Mouse (Mus musculus) common myeloid progenitor, adult 5-6 weeks (primary cell): ENCODE data around the gene Irgm1. TPM values are rescaled to one million over a fixed set of nuclear protein-coding genes. Genes with fewer than 3 reads are reported as not detected.

ENCODE experiments used
- ATAC-seq: replicated peaks from 2 replicates; pipeline ENCODE4 v1.8.0; 2016; ENCODE audit warnings: low read depth, mild to moderate bottlenecking, moderate TSS enrichment, inconsistent platforms; ENCODE audit not compliant: poor library complexity, severe bottlenecking
- total RNA-seq: library from RNA; stranded (forward); fragments of 200-1000, 187-1606 nt; gene quantifications from 2 replicates; pipeline ENCODE4 v1.2.3, GENCODE M21; 2017

The Irgm1 gene
- total RNA-seq, 1 experiment from 2014 or later: 49.1 TPM

DNA sequence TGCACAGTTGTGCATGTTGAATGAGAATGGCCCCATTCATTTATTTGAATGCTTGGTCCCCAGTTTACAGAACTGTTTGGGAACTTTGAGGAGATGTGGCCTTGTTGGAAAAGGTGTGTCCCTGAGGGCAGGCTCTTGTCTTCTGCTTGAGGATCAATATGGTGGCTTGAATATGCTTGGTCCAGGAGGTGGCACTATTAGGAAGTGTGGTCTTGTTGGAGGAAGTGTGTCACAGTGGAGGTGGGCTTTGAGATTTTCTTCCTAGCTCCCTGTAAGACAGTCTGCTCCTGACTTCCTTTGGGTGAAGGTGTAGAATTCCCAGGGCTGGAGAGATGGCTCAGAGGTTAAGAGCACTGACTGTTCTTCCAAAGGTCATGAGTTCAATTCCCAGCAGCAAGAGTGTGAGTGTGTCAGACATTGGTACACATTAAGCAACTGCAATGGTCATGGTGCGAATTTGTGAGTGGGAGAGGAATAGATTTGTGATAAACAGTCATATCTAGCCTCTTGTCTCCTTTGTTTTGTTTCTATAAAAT lies 8.6 kb downstream of the Irgm1 start:
- ATAC-seq: no peak

DNA sequence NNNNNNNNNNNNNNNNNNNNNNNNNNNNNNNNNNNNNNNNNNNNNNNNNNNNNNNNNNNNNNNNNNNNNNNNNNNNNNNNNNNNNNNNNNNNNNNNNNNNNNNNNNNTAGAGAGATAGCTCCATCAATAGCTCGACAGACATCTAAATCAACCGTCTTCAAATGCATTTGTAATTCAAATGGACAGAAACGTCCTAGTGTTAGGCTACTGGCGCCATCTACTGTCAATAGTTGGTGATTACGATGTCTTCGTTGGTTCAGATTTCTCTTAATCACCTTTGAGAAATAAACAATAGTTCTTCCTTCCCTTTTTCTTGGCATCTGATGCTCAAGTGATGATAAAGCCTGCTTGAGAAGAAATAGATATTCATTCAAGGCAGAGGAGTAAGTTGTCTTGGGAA lies 12.5 kb downstream of the Irgm1 start:
- ATAC-seq: peak; percentile 28; the same call in 1 of the 2 replicates

DNA sequence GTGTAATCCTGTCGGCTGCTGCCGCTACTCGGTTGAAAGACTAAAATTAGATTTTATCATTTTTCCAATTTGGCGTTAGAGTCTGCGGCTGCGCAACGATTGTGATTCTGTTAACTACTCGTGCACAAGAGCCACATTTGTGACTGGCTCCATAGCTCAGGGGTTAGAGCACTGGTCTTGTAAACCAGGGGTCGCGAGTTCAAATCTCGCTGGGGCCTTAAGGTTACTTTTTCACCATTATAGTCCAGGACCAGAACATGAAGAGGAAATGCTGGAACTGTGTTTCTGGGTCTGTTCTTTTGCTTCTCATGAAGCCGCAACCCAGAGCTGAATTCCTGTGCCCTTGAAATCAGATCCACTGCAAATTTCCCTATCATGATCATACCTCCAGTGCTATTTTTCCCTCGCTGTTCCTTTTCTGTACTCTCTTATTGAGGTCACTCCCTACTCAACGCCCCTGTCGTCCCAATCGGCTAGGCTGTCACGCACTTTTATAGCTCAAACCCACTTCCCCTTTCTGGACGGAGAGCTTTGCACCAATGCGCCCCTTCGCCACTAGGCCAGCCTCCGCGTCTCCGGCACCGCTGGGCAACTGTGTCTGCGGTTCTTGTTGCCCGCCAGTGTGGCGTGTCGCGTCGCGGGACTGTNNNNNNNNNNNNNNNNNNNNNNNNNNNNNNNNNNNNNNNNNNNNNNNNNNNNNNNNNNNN lies 17.9 kb downstream of the Irgm1 start:
- peak; percentile 61 for ATAC-seq

DNA sequence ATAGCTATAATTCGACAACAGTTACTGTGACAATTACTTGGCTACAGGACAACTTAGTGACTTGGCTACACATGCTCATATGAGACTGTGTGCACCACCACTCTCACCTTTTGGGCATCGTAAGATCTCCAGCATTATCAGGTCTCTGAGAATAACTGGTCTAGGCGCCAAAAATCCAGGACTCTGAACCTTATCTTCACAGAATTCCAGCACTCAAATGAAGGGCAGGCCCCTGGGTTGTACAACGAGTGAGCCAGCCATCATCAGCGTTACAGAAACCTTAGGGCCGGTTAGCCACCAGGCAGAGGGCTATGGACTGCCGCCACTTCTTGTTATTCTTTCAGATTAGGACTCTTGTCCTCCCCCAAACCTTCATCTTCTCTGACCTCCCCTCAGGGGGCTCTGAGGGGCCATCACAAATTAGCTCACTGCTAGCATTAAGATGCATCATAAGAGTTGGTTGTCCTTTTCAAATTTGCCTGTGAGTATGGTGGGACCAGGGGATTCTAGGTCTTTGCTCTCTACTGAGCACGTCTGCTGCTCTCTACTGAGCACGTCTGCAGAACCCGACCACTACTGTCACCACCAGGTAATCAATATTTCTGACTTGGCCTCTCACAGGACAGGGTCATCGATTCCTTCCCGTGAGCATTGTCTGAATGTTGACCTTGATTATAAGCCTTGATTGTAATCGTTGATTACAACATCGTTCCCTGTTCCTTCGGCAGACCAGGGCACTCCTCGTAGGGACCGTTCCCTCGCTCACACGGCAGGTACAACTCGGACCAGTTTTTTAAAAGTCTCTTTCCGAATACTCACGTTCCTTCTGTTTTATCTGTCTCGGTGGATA lies 18.6 kb downstream of the Irgm1 start:
- 0 out of 2 replicates have a peak, but pooled peaks have one; percentile 1 for ATAC-seq

DNA sequence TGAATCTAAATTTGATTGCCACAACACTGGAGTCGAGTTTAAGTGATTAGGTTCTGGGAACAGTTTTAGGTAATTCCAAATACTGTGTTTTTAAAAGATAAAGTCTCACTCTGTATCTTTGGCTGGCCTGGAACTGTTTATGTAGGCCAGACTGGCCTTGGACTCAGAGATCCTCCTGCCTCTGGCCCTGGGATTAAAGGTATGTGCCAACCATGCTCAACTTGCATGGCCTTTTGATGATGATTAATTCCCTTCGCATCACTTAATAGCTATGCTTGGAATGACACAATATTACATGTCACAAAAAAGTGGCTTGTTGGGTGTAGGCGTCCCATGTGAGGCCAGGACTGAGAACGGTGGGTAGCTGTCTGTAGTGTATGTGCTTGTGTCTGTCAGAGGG lies 19.3 kb downstream of the Irgm1 start:
- ATAC-seq: no peak

DNA sequence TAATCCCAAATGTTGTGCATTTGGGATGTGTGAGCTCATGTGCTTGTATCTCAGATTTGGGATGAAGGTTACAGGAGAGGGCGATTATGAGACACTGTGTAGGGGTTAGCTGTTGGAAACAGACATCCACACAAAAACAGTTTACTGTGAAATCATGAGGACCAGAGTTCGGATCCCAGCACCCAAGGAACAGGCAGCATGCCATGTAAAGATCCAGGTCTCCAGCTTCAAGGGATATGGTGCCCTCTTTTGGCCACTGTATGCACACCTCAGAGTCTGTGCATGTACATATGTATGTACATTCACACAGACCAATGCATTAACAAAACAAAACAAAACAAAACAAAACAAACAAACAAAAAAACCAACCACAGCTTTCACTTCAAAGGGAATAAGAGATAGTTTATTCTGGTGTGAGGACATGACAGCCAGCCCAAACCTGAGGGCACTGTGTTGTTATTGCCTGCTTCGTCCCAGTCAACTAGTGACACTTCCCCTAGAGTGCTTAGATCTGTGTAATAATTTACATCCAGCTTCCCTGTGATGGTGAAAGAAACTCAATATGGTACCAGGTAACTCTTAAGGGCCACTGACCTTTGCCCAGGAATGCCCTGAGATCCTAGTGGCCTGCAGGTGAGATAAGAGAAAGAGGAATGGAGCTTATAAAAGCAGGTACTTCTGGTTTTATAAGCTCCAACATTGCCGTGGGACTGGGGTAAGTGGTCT lies 20.1 kb downstream of the Irgm1 start:
- no peak for ATAC-seq

DNA sequence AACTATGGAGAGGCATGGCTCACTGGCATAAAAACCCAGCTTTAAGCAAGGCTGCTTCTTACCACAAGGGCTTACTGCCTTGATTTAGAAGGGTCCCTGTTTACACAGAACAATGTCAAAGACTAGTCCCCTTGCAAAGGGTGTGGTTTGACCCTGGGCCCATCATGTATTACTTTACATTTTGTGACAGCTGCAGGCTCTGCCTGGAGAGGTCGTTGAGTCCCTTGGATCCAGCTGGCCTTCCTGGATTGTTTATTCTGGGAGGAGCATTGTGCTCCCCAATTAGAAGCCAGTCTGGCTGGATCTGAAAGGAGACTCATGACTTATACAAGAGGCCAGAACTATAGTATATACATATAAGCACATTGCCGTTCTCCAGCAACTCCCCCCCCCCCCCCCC lies 21.2 kb downstream of the Irgm1 start:
- ATAC-seq: no peak

DNA sequence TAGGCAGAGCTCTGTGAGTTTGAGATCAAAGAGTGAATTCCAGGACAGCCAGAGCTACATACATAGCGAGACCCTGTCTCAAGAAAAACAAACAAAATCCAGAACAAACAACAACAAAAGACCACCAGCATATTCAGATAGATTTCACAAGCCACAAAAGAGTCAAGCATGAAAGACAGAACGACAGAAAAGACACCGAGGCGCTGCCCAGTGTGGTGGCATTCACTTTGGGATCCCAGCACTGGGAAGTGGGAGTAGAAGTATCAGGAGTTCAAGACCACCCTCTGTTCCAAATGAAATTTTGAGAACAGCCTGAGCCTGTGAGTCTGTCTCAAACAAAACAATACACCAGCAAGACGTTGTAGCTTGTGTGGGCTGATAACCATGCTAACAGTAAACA lies 24.6 kb downstream of the Irgm1 start:
- no peak for ATAC-seq

DNA sequence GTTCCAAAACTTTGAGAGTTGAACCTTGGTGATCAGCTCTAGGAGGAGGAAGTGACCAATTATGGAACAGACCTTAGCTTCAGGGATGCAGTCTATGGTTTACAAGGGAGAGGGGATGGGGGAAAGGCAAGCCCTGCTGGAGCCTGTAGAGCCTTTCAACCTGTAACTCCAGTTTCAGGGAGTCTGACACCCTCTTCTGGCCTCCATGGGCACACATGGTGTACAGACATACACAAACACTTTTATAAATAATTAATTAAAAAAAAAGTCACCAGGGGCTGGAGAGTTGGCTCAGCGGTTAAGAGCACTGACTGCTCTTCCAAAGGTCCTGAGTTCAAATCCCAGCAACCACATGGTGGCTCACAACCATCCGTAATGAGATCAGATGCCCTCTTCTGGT lies 25.1 kb downstream of the Irgm1 start:
- peak; percentile 38; the same call in 1 of the 2 replicates for ATAC-seq

DNA sequence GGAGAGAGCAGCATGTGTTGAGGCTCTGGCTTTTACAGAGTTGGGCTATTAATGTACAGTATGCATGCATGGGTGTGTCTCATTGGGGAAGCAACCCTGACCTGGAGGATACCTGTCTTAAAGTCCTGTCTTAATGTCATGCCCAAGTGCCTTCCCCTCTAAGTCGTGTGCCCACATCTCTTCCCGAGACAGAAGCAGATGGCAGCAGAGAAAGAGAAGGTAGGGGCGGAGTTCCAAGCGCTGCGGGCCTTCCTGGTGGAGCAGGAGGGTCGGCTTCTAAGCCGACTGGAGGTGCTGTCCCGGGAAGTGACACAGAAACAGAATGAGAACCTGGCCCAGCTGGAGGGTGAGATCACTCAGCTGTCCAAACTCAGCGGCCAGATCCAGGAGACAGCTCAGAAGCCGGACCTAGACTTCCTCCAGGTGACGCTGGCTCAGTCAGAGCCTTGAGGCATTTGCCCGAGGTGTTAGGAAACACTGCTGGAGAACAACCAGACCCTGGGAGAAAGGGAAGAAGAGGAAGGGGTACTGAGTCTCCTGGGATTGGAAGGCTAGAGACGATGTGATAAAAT lies 26.2 kb downstream of the Irgm1 start:
- ATAC-seq: no peak

DNA sequence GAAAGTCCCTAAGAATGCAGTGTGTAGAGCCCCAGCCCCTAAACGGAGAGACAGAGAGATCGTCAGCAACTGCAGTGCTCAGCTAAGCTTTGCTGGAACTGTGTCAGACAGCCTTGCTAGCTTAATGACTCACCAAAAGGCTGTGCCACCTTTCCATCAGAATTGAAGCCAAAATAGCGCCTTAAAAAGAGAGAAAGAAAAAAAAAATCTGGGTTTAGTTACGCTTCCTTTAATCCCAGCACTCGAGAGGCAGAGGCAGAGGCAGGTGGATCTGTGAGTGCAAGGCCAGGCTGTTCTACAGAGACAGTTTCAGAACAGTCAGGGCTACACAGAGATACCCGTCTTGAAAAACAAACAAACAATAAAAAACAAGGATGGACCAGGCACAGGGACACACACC lies 27.2 kb downstream of the Irgm1 start:
- no peak for ATAC-seq

DNA sequence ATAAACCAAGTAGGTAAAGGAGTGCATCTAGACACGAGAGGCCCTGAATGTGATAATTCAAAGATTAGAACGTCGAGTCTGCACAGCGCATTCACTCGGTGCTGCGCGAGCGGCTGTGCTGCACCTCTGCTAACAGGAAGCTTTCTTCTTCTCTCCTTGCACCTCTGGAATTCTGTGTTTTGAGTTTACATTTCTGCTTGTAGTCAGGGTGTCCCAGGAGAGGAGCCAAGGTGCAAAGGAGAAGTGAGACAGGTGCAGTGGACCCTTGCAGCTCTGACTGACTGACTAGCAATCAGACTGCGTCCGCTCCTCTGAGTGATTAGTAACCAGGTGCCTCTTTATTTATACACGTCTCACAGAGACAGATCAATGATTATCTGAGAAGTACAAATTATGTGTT lies 28.3 kb downstream of the Irgm1 start:
- ATAC-seq: no peak

DNA sequence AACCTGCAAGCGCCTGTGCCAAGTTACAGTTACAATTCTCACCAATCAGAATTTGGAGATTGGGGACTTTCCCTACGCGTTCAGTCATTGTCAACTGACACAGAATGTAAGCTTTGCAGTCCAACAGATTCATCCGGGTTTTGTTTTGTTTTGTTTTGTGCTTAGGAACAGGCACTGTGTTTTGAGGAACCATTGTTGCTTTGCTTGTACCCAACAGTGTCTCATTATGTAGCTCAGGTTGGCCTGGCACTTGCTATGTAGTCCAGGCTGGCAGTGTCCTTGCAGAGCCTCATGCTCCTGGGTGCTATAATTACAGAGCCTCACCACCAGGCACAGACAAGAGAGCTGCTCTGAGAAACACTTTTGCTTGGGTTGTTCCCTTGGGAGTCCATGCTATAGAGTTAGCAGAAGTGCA lies 29.1 kb downstream of the Irgm1 start:
- no peak for ATAC-seq

DNA sequence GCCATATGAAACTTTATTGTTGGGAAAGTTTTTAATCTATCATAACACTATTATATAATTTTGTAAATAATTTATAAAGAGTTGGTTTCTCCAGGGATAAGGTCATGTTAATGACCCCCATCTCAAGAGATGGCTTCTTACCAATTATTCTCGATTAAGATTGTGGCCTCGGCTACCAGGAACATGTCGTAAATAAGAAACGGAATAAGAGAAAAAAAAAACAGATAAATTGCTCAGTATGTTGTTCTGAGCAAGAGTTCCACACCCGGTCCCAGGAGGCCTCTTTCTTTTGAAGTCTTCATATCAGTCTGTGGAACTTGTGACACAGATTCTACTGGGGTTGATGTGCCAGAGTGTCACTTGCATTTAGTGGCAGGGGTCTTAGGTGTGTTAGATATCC lies 30.3 kb downstream of the Irgm1 start:
- no peak for ATAC-seq

DNA sequence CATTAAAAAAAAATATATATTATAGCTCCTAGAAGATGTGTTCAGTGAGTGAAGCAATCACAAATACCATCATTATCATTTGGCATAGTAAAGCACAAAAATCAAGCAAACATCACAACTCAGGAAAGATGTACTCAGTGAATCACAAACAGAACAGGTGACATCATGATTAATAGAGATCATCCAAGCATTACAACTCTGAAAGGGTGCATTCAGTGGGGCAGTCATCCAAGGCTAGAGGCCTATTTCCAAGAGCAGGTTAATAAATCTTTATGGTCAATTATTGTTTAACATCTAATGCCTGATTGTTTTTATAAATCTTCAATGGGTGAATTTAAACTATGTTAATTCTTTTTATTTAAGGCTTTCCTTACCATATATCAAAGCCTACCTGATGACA lies 30.7 kb downstream of the Irgm1 start:
- no peak for ATAC-seq

DNA sequence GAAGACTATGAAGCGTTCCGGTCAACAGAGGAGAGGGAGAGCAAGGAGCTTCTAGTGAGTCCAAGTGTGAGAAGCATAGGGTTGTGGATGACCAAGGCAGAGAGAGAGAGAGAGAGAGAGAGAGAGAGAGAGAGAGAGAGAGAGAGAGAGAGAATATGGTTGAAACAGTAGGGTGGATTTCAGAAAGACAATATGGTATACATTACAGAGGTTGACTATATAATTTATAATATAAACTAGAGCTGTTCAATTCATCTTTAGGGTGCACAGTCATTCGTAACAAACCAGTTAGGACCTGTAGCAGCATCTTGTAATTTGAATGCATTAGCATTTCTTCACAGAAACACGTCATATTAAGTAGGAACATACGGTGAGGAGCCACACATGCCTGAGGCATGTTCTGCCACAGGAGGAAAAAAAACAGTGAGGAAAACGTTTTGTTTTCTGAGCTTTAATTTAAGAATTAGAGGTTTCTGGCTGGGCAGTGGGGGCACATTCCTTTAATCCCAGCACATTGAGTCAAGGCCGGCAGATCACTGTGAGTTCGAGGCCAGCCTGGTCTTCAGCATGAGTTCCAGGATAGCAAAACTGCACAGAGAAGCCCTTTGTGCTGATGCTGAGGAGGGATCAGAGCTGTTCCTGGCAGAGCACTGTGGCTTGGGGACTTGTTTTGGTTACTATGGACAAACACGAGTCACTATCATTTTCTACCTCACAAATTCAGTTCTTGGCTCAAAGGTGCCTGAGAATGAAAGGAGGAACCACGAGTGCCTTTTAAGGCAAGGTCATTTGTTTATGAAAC lies 32.4 kb downstream of the Irgm1 start:
- no peak for ATAC-seq

DNA sequence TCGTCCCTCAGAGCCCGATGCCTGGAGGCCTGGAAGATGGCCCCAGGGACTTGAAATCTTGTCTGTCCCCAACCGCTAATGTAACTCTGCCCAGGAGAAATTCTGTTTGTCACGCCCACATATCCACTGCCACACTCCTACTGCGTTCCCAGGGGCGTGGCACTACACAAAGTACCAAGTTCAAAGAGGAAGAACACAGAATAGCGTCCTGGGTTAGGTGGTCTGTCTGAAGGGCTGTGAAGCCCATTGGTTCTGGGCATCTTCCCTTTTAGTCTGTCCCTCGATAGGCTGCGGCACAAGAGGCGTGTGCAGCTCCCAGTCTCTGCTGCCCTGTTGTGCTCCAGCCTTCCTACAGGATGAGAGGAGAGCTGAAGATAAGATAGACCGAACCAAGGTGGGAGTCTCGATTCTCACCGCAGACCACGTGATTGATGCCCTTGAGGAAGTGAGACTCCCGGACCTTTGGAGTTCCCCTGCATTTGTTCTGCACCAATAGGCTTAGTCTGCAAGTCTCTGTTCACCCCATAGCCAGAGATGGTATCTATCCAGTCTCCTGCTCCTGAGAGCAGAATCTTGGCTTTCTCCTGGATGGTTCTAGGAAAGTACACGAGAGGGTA lies 33.2 kb downstream of the Irgm1 start:
- peak; percentile 73 for ATAC-seq

DNA sequence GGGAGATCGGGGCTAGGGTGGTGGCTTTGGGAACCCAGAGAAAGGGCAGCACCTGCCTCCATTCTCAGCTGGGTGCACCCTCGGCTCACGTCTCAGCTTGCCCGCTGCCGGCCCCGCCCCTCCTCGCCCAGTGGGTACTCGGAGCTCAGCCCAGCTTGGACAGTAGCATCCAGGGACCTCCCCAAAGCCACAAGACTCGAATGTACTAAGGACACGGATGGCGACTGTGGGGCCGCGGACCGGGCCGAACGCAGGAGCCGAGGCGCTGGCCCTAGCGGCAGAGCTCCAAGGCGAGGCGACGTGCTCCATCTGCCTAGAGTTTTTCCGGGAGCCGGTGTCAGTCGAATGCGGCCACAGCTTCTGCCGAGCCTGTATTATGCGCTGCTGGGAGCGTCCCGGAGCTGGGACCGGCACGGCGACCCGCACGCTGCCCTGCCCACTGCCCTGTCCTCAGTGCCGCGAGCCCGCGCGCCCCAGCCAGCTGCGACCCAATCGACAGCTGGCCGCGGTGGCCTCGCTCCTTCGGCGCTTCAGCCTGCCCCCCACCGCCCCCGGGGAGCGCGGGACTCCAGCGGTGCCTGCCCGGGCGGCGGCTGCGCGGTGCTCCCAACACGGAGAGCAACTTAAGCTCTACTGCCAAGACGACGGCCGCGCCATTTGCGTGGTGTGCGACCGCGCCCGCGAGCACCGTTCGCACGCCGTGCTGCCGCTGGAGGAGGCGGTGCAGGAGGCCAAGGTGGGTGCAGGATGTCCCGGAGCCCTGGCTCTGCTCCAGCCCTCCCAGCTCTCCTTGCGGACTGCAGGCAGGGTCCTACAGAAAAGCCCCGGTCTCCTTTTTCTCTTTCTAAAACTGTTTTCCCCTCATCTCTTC lies 33.9 kb downstream of the Irgm1 start:
- ATAC-seq: peak; percentile 15; the same call in 1 of the 2 replicates
